In the genomic region with DNA sequence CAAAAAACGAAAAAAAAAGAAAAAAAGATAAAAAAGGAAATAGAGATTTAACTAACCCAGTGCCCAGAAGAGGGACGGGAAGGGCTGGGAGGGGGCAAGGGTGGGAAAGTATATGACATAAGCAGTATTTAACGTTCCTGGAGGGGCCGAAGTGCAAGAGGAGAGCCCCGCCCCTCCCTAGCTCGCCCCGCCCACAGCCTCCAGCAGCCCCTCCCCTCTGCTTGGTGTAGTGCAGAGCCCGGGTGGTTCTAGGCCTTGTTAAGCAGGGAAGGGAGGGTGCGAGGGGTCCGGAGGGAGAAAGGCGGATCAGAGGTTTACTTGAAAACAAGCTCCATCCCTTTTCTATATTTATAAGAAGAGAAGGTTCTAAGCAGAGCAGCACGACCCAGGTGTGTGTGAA, we compare ENCODE assay signal across 13 mouse cellular contexts. TPM values are rescaled to one million over a fixed set of nuclear protein-coding genes. Genes with fewer than 3 reads are reported as not detected.
DNase-seq lines count a peak whose midpoint lies in the region; ATAC-seq and TF ChIP-seq lines count a peak whose summit lies in the region.
"Had no signal": no experiment of that assay in that cellular context is flagged by ENCODE, and none has a peak within 500 bp of the region (broad histone marks: within the 10 kb centered on the region; RNA-seq: fewer than 3 reads in every experiment).

No protein-coding gene starts in this region.

- no peaks in the 10 kb centered on the region for H3K9me3 ChIP-seq in embryonic facial prominence, embryonic 10.5 days
- H3K9me3 ChIP-seq in kidney, postnatal 0 days (replicated peaks; ENCODE audit: low read length), result no peaks in the 10 kb centered on the region
- no peaks in the 10 kb centered on the region for H3K9me3 ChIP-seq in neural tube, embryonic 12.5 days

- 22% methylated on average over 12 of the region's 12 CpGs for WGBS in embryonic facial prominence, embryonic 10.5 days
- WGBS in kidney, postnatal 0 days, result 20% methylated on average over 12 of the region's 12 CpGs
- 19% methylated on average over 12 of the region's 12 CpGs for WGBS in neural tube, embryonic 12.5 days
- 75% methylated on average over 12 of the region's 12 CpGs for WGBS in thymus, adult 2 months

- no peaks in the 10 kb centered on the region for H3K27me3 ChIP-seq in embryonic facial prominence, embryonic 10.5 days (replicated peaks; ENCODE audit: low read depth, poor library complexity, severe bottlenecking)
- H3K27me3 ChIP-seq in kidney, postnatal 0 days (ENCODE audit: insufficient read depth, low read length), result no peaks in the 10 kb centered on the region
- H3K27me3 ChIP-seq in neural tube, embryonic 12.5 days (replicated peaks), result no peaks in the 10 kb centered on the region
- H3K27me3 ChIP-seq in thymus, adult 2 months (ENCODE audit: control insufficient read depth, insufficient read depth, low read length), result no peaks in the 10 kb centered on the region

- no peak for TF ChIP-seq CTCF in kidney, postnatal 0 days (IDR thresholded peaks at IDR 0.05; ENCODE audit: low read depth)
- TF ChIP-seq CTCF in thymus, adult 2 months (IDR thresholded peaks at IDR 0.05; ENCODE audit: borderline replicate concordance, control insufficient read depth, extremely low read depth, insufficient read depth, low read length, poor library complexity), result no peak

- DNase-seq in kidney, adult 11 months, result peak; percentile 10
- no peak for DNase-seq in kidney, adult 18-20 months
- DNase-seq in embryonic facial prominence, embryonic 10.5 days (ENCODE audit: low spot score), result peak; percentile 46
- peak; percentile 48 for DNase-seq in kidney, postnatal 0 days (ENCODE audit: low spot score)
- DNase-seq in urinary bladder, postnatal 10 days (ENCODE audit: low spot score), result no peak
- DNase-seq in thymus, adult 2 months, result no peak
- no peak for DNase-seq in spleen, postnatal 36 days (ENCODE audit: low spot score in 2 of 2)
- DNase-seq: adrenal gland, adult 8-10 months; gastrocnemius, postnatal 10 days; lung, postnatal 10 days; right cerebral cortex, postnatal 4 days; thymus, postnatal 36 days had no signal

- ATAC-seq in kidney, postnatal 0 days (replicated peaks; ENCODE audit: low FRiP score, low read depth), result peak; percentile 68
- ATAC-seq in neural tube, embryonic 12.5 days (ENCODE audit: low FRiP score, low read depth), result peak; percentile 30

- no peak overlapping the region for H3K4me2 ChIP-seq in kidney, postnatal 0 days (ENCODE audit: low read length)
- H3K4me2 ChIP-seq in neural tube, embryonic 12.5 days (replicated peaks), result no peak overlapping the region

- H3K27ac ChIP-seq in embryonic facial prominence, embryonic 10.5 days (replicated peaks), result no peak overlapping the region
- peak overlapping the region; percentile 22; the same call in 1 of the 2 replicates for H3K27ac ChIP-seq in kidney, postnatal 0 days
- H3K27ac ChIP-seq in neural tube, embryonic 12.5 days, result no peak overlapping the region
- H3K27ac ChIP-seq in thymus, adult 2 months (ENCODE audit: control insufficient read depth, insufficient read depth, low read length), result no peak overlapping the region

- no peak for TF ChIP-seq POLR2A in thymus, adult 2 months (IDR thresholded peaks at IDR 0.05; ENCODE audit: control insufficient read depth, extremely low read depth, insufficient read depth, low read length, poor library complexity)

- H3K4me1 ChIP-seq in embryonic facial prominence, embryonic 10.5 days, result no peaks in the 10 kb centered on the region
- H3K4me1 ChIP-seq in kidney, postnatal 0 days (replicated peaks; ENCODE audit: insufficient read depth, low read length), result no peaks in the 10 kb centered on the region
- H3K4me1 ChIP-seq in neural tube, embryonic 12.5 days, result peaks cover 3% of the 10 kb centered on the region; the same call in 1 of the 2 replicates
- no peaks in the 10 kb centered on the region for H3K4me1 ChIP-seq in thymus, adult 2 months (replicated peaks; ENCODE audit: control insufficient read depth, insufficient read depth, low read length)

- H3K9ac ChIP-seq in kidney, postnatal 0 days (ENCODE audit: low read depth, low read length), result no peak overlapping the region
- H3K9ac ChIP-seq in neural tube, embryonic 12.5 days, result no peak overlapping the region

- peaks cover 93% of the 10 kb centered on the region for H3K36me3 ChIP-seq in embryonic facial prominence, embryonic 10.5 days (replicated peaks)
- H3K36me3 ChIP-seq in kidney, postnatal 0 days (ENCODE audit: insufficient read depth, low read length), result peaks cover 47% of the 10 kb centered on the region
- peaks cover 57% of the 10 kb centered on the region for H3K36me3 ChIP-seq in neural tube, embryonic 12.5 days
- H3K36me3 ChIP-seq in thymus, adult 2 months (ENCODE audit: control insufficient read depth, insufficient read depth, low read length), result peaks cover 35% of the 10 kb centered on the region

- no peak overlapping the region for H3K4me3 ChIP-seq in embryonic facial prominence, embryonic 10.5 days
- H3K4me3 ChIP-seq in kidney, postnatal 0 days (replicated peaks; ENCODE audit: low read depth, low read length), result no peak overlapping the region
- H3K4me3 ChIP-seq in neural tube, embryonic 12.5 days, result no peak overlapping the region
- H3K4me3 ChIP-seq in thymus, adult 2 months (ENCODE audit: control insufficient read depth, insufficient read depth, low read length), result no peak overlapping the region

RNA-seq across cellular contexts. Expression of a gene that starts 13.6 kb away (rescaled TPM):
- 18.6 and 22.4 TPM in 2 replicates for polyA plus RNA-seq in embryonic facial prominence, embryonic 10.5 days (2016; fragmentation: Nextera tagmentation; extraction: Ambion mirVana)
- 34.3 and 36.8 TPM in 2 replicates for polyA plus RNA-seq in kidney, postnatal 0 days (2015; fragmentation: Nextera tagmentation; extraction: Ambion mirVana)
- 26.5 and 28.7 TPM in 2 replicates for polyA plus RNA-seq in neural tube, embryonic 12.5 days (2016; fragmentation: Nextera tagmentation; extraction: Ambion mirVana)
- 76.1 and 78.0 TPM in 2 replicates for polyA plus RNA-seq in thymus, adult 2 months (2012; rRNA removed)

RNA-seq across cellular contexts. Expression of a gene that starts 13.8 kb away (rescaled TPM):
- 10.2 and 12.4 TPM in 2 replicates for polyA plus RNA-seq in embryonic facial prominence, embryonic 10.5 days (2016; fragmentation: Nextera tagmentation; extraction: Ambion mirVana)
- 30.6 and 34.3 TPM in 2 replicates for polyA plus RNA-seq in kidney, postnatal 0 days (2015; fragmentation: Nextera tagmentation; extraction: Ambion mirVana)
- 1.8 and 2.6 TPM in 2 replicates for polyA plus RNA-seq in neural tube, embryonic 12.5 days (2016; fragmentation: Nextera tagmentation; extraction: Ambion mirVana)
- polyA plus RNA-seq in thymus, adult 2 months (2012; rRNA removed), result 10.4 and 13.9 TPM in 2 replicates

RNA-seq across cellular contexts. Expression of a gene that starts 21.4 kb away (rescaled TPM):
- polyA plus RNA-seq in embryonic facial prominence, embryonic 10.5 days (2016; fragmentation: Nextera tagmentation; extraction: Ambion mirVana), result 2.5 and 3.6 TPM in 2 replicates
- polyA plus RNA-seq in kidney, postnatal 0 days (2015; fragmentation: Nextera tagmentation; extraction: Ambion mirVana), result 1.8 and 2.5 TPM in 2 replicates
- polyA plus RNA-seq in neural tube, embryonic 12.5 days (2016; fragmentation: Nextera tagmentation; extraction: Ambion mirVana), result 5.8 and 7.3 TPM in 2 replicates
- polyA plus RNA-seq in thymus, adult 2 months (2012; rRNA removed), result 6.4 and 9.0 TPM in 2 replicates

RNA-seq across cellular contexts. Expression of a gene that starts 40.2 kb away (rescaled TPM):
- polyA plus RNA-seq in embryonic facial prominence, embryonic 10.5 days (2016; fragmentation: Nextera tagmentation; extraction: Ambion mirVana), result 36.0 and 37.1 TPM in 2 replicates
- 25.9 and 28.2 TPM in 2 replicates for polyA plus RNA-seq in kidney, postnatal 0 days (2015; fragmentation: Nextera tagmentation; extraction: Ambion mirVana)
- 144 and 154 TPM in 2 replicates for polyA plus RNA-seq in neural tube, embryonic 12.5 days (2016; fragmentation: Nextera tagmentation; extraction: Ambion mirVana)
- 10.6 and 11.4 TPM in 2 replicates for polyA plus RNA-seq in thymus, adult 2 months (2012; rRNA removed)

Comparison
In these comparisons a context has a peak if more than half of its experiments do, and no peak if none do; other contexts are left out.
1. DNase-seq: peak in kidney, adult 11 months (single experiment), embryonic facial prominence, embryonic 10.5 days (single experiment) and kidney, postnatal 0 days (single experiment); none in kidney, adult 18-20 months (single experiment), urinary bladder, postnatal 10 days (single experiment), thymus, adult 2 months (single experiment) and spleen, postnatal 36 days (0 of 2).